Mouse (Mus musculus) limb, embryonic 14.5 days (tissue): ENCODE data around the gene Cdhr2. TPM values are rescaled to one million over a fixed set of nuclear protein-coding genes. Genes with fewer than 3 reads are reported as not detected.
A peak's percentile ranks its signal among the peaks of the same experiment; 100 is the strongest.

ENCODE experiments used
- ATAC-seq: fragments of 200-750 bp; cut with Nextera tagmentation; 2 replicates; pipeline ENCODE4 v1.8.0; 2017; ENCODE audit warnings: low read depth, moderate number of reproducible peaks, moderate TSS enrichment; ENCODE audit not compliant: low FRiP score
- DNase-seq: peaks from one replicate; pipeline ENCODE4 v3.0.0-alpha.2; 2015; ENCODE audit warnings: low spot score
- H3K27ac ChIP-seq: fragments of 300-500 bp; sonication (generic); replicated peaks from 2 replicates; pipeline ENCODE4 v1.5.1; 2014; ENCODE audit warnings: low read depth, mild to moderate bottlenecking, low read length, moderate library complexity, mixed read lengths
- H3K27me3 ChIP-seq: fragments of 300-500 bp; sonication (generic); 2 replicates; pipeline ENCODE4 v1.6.1; 2014; ENCODE audit warnings: low read length, mixed read lengths; ENCODE audit not compliant: control insufficient read depth, insufficient read depth
- H3K36me3 ChIP-seq: fragments of 300-500 bp; sonication (generic); 2 replicates; pipeline ENCODE4 v1.6.1; 2014; ENCODE audit warnings: mild to moderate bottlenecking, low read length, moderate library complexity, mixed read lengths; ENCODE audit not compliant: control insufficient read depth, insufficient read depth
- H3K4me1 ChIP-seq: fragments of 300-500 bp; sonication (generic); 2 replicates; pipeline ENCODE4 v1.6.1; 2014; ENCODE audit warnings: antibody characterized with exemption, low read length, mixed read lengths; ENCODE audit not compliant: control insufficient read depth, insufficient read depth
- H3K4me2 ChIP-seq: fragments of 300-500 bp; sonication (generic); replicated peaks from 2 replicates; pipeline ENCODE4 v1.6.1; 2014; ENCODE audit warnings: low read depth, mild to moderate bottlenecking, low read length, moderate library complexity; ENCODE audit not compliant: severe bottlenecking
- H3K4me3 ChIP-seq: fragments of 300-500 bp; sonication (generic); replicated peaks from 2 replicates; pipeline ENCODE4 v1.5.1; 2014; ENCODE audit warnings: low read length
- H3K9ac ChIP-seq: fragments of 300-500 bp; sonication (generic); 2 replicates; pipeline ENCODE4 v1.6.1; 2014; ENCODE audit warnings: mild to moderate bottlenecking, low read depth, low read length, moderate library complexity; ENCODE audit not compliant: severe bottlenecking
- H3K9me3 ChIP-seq: fragments of 300-500 bp; sonication (generic); 2 replicates; pipeline ENCODE4 v1.6.1; 2016; ENCODE audit warnings: low read length; ENCODE audit not compliant: control insufficient read depth
- POLR2A ChIP-seq: fragments of 200-500 bp; IDR thresholded peaks from 2 replicates; pipeline ENCODE4 v1.8.0; 2012; ENCODE audit warnings: inconsistent platforms, mild to moderate bottlenecking, moderate library complexity, borderline replicate concordance; ENCODE audit not compliant: insufficient read depth, insufficient read length; ENCODE audit errors: extremely low read depth
- WGBS: fragments of 180-500 bp; shearing (Covaris S2); extraction: QIAGEN DNeasy Blood & Tissue Kit; methylation state at CpG from one replicate; pipeline ENCODE4 v1.1.7; 2014; 5-methylcytosine and 5-hydroxymethylcytosine counted together
- polyA plus RNA-seq, 2 experiments: library from polyadenylated mRNA; depleted of rRNA in 1 of 2; stranded (reverse) in 1 of 2; unstranded in 1 of 2; fragments of >200 nt; fragmentation: Nextera tagmentation in 1 of 2; extraction: Ambion mirVana in 1 of 2; gene quantifications; 2 replicates each; pipeline versions ENCODE4 v1.2.1 to v1.2.3; 2012 to 2014

The Cdhr2 gene
- polyA plus RNA-seq, 2 experiments, result 0.06 TPM

DNA sequence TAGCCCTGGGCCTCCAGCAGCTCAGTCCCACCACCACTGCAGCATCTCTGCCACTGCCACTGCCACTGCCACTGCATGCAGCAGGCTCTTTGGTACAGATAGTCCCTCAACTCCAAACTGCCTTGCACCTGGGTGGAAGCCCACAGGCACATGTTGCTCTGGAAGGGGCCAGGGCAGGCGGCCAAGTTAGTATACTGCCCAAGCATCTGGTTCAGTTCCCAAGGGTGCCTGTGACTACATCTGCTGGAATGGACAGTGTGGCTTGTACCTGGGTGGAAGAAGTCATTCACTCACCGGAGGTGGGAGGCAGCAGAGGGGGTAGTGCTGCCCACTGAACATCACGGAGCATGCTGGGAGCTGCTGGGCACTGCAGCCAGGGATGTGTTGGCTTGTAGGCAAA, 18.0 kb upstream of the Cdhr2 start:
- Histone ChIP-seq H3K4me3 (no peak overlapping the region), H3K4me1 (peaks cover 16% of the 10 kb centered on the region), H3K27ac (no peak overlapping the region), H3K27me3 (no peaks in the 10 kb centered on the region), H3K36me3 (peaks cover 65% of the 10 kb centered on the region), H3K4me2 (no peak overlapping the region), H3K9ac (no peak overlapping the region), H3K9me3 (no peaks in the 10 kb centered on the region)
- WGBS, result 88% methylated on average over 3 of the region's 3 CpGs
- ATAC-seq, result no peak
- DNase-seq, result no peak
- no peak for TF ChIP-seq POLR2A

GRCm38 (mm10) chr13:54684140-54684896, 16.9 kb upstream of the Cdhr2 start:
- Histone ChIP-seq H3K4me3 (no peak overlapping the region), H3K27me3 (no peaks in the 10 kb centered on the region), H3K27ac (no peak overlapping the region), H3K4me2 (no peak overlapping the region), H3K9me3 (no peaks in the 10 kb centered on the region), H3K36me3 (peaks cover 56% of the 10 kb centered on the region), H3K9ac (0 out of 2 replicates have a peak overlapping the region, but pooled peaks have one; percentile 12), H3K4me1 (peaks cover 16% of the 10 kb centered on the region)
- DNase-seq (no peak), ATAC-seq (no peak)
- no peak for TF ChIP-seq POLR2A
- WGBS, result 53% methylated on average over 3 of the region's 3 CpGs

- Histone ChIP-seq H3K27ac (no peak overlapping the region), H3K4me2 (peak overlapping the region; percentile 80; the same call in 1 of the 2 replicates), H3K4me3 (peak overlapping the region; percentile 99), H3K4me1 (peaks cover 16% of the 10 kb centered on the region), H3K9ac (peak overlapping the region; percentile 12; the same call in 1 of the 2 replicates), H3K9me3 (no peaks in the 10 kb centered on the region), H3K27me3 (no peaks in the 10 kb centered on the region), H3K36me3 (peaks cover 49% of the 10 kb centered on the region)
- no peak for ATAC-seq
- no peak for TF ChIP-seq POLR2A
- DNase-seq, result no peak
- 39% methylated on average over 2 of the region's 2 CpGs for WGBS
Observed at GRCm38 (mm10) chr13:54685174-54685573, 16.1 kb upstream of the Cdhr2 start.

GRCm38 (mm10) chr13:54686139-54687053, 14.9 kb upstream of the Cdhr2 start:
- no peak for ATAC-seq
- TF ChIP-seq POLR2A, result no peak
- H3K4me1 ChIP-seq, result peaks cover 16% of the 10 kb centered on the region
- WGBS, result 3% methylated on average over 19 of the region's 19 CpGs
- no peak for DNase-seq
- H3K36me3 ChIP-seq, result peaks cover 37% of the 10 kb centered on the region
- H3K4me2 ChIP-seq, result peak overlapping the region; percentile 80
- peak overlapping the region; percentile 99 for H3K4me3 ChIP-seq
- peak overlapping the region; percentile 98 for H3K27ac ChIP-seq
- H3K9me3 ChIP-seq, result no peaks in the 10 kb centered on the region
- H3K27me3 ChIP-seq, result no peaks in the 10 kb centered on the region
- peak overlapping the region; percentile 96 for H3K9ac ChIP-seq

DNA sequence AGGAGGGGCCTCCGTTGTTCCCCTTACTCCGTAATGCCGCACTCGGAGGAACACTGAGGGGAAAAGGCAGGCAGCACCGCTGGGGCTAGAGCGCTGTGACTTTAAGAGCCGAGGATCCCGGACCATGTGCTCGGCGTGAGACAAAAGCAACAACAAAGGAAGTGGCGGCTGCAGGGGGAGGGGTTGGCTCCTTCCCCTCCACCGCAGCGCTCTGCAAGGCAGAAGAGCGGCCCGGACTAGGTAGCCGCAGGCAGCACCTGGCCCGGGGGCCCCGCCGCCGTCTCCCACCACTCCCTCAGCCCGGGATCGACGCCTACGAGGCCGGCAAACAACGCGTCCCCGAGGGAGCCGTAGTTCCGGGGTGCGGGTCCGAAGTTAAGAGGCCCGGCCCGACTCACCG, 14.2 kb upstream of the Cdhr2 start:
- Histone ChIP-seq H3K4me3 (peak overlapping the region; percentile 99), H3K27ac (peak overlapping the region; percentile 98), H3K4me1 (peaks cover 17% of the 10 kb centered on the region), H3K4me2 (peak overlapping the region; percentile 80), H3K27me3 (no peaks in the 10 kb centered on the region), H3K9ac (peak overlapping the region; percentile 96), H3K9me3 (no peaks in the 10 kb centered on the region), H3K36me3 (peaks cover 32% of the 10 kb centered on the region)
- 0% methylated on average over 28 of the region's 35 CpGs for WGBS
- DNase-seq (peak; percentile 85), ATAC-seq (peak; percentile 51)
- TF ChIP-seq POLR2A, result no peak
